Mouse (Mus musculus): ENCODE measurements at regions not wholly inside any gene's neighbourhood (a gene's known extent, or its start where the extent isn't known, plus 50 kb on each side); places are given as distances from the start of the nearest gene placed in this dataset.

GRCm38 (mm10) chr4:55711500-55712341, 179.5 kb upstream of the Klf4 start:
- Histone ChIP-seq H3K9ac (ENCODE audit: insufficient read depth, low read depth, low read length, poor library complexity, severe bottlenecking) (no peak overlapping the region), H3K4me3 (ENCODE audit: insufficient read depth in 1 of 2, low read depth in 1 of 2, low read length in 2 of 2, poor library complexity in 1 of 2, severe bottlenecking in 1 of 2) (no peak overlapping the region), H3K9me3 (ENCODE audit: control insufficient read depth, insufficient read depth, low read depth, low read length) (no peaks in the 10 kb centered on the region), H3K36me3 (ENCODE audit: control insufficient read depth, insufficient read depth, low read length, poor library complexity, severe bottlenecking) (no peaks in the 10 kb centered on the region), H3K4me1 (ENCODE audit: control insufficient read depth in 2 of 2, insufficient read depth in 2 of 2, low read length in 2 of 2, poor library complexity in 1 of 2) (no peaks in the 10 kb centered on the region), H3K27ac (ENCODE audit: insufficient read depth, low read depth, low read length, poor library complexity, severe bottlenecking) (no peak overlapping the region)
- DNase-seq (ENCODE audit: low read depth, low spot score) = no peak
- in situ Hi-C loops (cut with MboI; ENCODE audit: low sequenced_read_pairs in 2 of 2, unreplicated experiment in 2 of 2) = no loop called here
- TF ChIP-seq CHD2 (IDR thresholded peaks at IDR 0.05; ENCODE audit: low read depth, low read length) (no peak), ZC3H11A (IDR thresholded peaks at IDR 0.05; ENCODE audit: borderline replicate concordance, low read depth, low read length) (no peak), ZNF384 (IDR thresholded peaks at IDR 0.05; ENCODE audit: low read depth, low read length) (no peak), HCFC1 (IDR thresholded peaks at IDR 0.05; ENCODE audit: borderline replicate concordance, insufficient read depth, low read length) (no peak), MAFK (IDR thresholded peaks at IDR 0.05; ENCODE audit: insufficient read depth, low read depth, low read length) (no peak)

GRCm38 (mm10) chr4:55710476-55710875, 178.2 kb upstream of the Klf4 start:
- H3K4me3 ChIP-seq (ENCODE audit: insufficient read depth in 1 of 2, low read depth in 1 of 2, low read length in 2 of 2, poor library complexity in 1 of 2, severe bottlenecking in 1 of 2) = no peak overlapping the region
- no peaks in the 10 kb centered on the region for H3K9me3 ChIP-seq (ENCODE audit: control insufficient read depth, insufficient read depth, low read depth, low read length)
- no peak overlapping the region for H3K27ac ChIP-seq (ENCODE audit: insufficient read depth, low read depth, low read length, poor library complexity, severe bottlenecking)
- in situ Hi-C loops (cut with MboI; ENCODE audit: low sequenced_read_pairs in 2 of 2, unreplicated experiment in 2 of 2) = no loop called here
- no peaks in the 10 kb centered on the region for H3K4me1 ChIP-seq (ENCODE audit: control insufficient read depth in 2 of 2, insufficient read depth in 2 of 2, low read length in 2 of 2, poor library complexity in 1 of 2)
- TF ChIP-seq CHD2 (IDR thresholded peaks at IDR 0.05; ENCODE audit: low read depth, low read length) (no peak), HCFC1 (IDR thresholded peaks at IDR 0.05; ENCODE audit: borderline replicate concordance, insufficient read depth, low read length) (no peak), MAFK (IDR thresholded peaks at IDR 0.05; ENCODE audit: insufficient read depth, low read depth, low read length) (no peak), ZC3H11A (IDR thresholded peaks at IDR 0.05; ENCODE audit: borderline replicate concordance, low read depth, low read length) (no peak), ZNF384 (IDR thresholded peaks at IDR 0.05; ENCODE audit: low read depth, low read length) (no peak)
- H3K9ac ChIP-seq (ENCODE audit: insufficient read depth, low read depth, low read length, poor library complexity, severe bottlenecking) = no peak overlapping the region
- no peak for DNase-seq (ENCODE audit: low read depth, low spot score)
- H3K36me3 ChIP-seq (ENCODE audit: control insufficient read depth, insufficient read depth, low read length, poor library complexity, severe bottlenecking) = no peaks in the 10 kb centered on the region

- Histone ChIP-seq H3K9me3 (ENCODE audit: control insufficient read depth, insufficient read depth, low read depth, low read length) (no peaks in the 10 kb centered on the region), H3K36me3 (ENCODE audit: control insufficient read depth, insufficient read depth, low read length, poor library complexity, severe bottlenecking) (no peaks in the 10 kb centered on the region), H3K4me1 (ENCODE audit: control insufficient read depth in 2 of 2, insufficient read depth in 2 of 2, low read length in 2 of 2, poor library complexity in 1 of 2) (no peaks in the 10 kb centered on the region), H3K9ac (ENCODE audit: insufficient read depth, low read depth, low read length, poor library complexity, severe bottlenecking) (no peak overlapping the region), H3K27ac (ENCODE audit: insufficient read depth, low read depth, low read length, poor library complexity, severe bottlenecking) (no peak overlapping the region), H3K4me3 (ENCODE audit: insufficient read depth in 1 of 2, low read depth in 1 of 2, low read length in 2 of 2, poor library complexity in 1 of 2, severe bottlenecking in 1 of 2) (no peak overlapping the region)
- in situ Hi-C loops (cut with MboI; ENCODE audit: low sequenced_read_pairs in 2 of 2, unreplicated experiment in 2 of 2) = no loop called here
- TF ChIP-seq MAFK (IDR thresholded peaks at IDR 0.05; ENCODE audit: insufficient read depth, low read depth, low read length) (no peak), ZNF384 (IDR thresholded peaks at IDR 0.05; ENCODE audit: low read depth, low read length) (no peak), ZC3H11A (IDR thresholded peaks at IDR 0.05; ENCODE audit: borderline replicate concordance, low read depth, low read length) (no peak), HCFC1 (IDR thresholded peaks at IDR 0.05; ENCODE audit: borderline replicate concordance, insufficient read depth, low read length) (no peak), CHD2 (IDR thresholded peaks at IDR 0.05; ENCODE audit: low read depth, low read length) (no peak)
- DNase-seq (ENCODE audit: low read depth, low spot score) = no peak
Observed at GRCm38 (mm10) chr4:55708808-55709207, 176.5 kb upstream of the Klf4 start.

GRCm38 (mm10) chr4:55707916-55708315, 175.7 kb upstream of the Klf4 start:
- in situ Hi-C loops (cut with MboI; ENCODE audit: low sequenced_read_pairs in 2 of 2, unreplicated experiment in 2 of 2) = no loop called here
- H3K27ac ChIP-seq (ENCODE audit: insufficient read depth, low read depth, low read length, poor library complexity, severe bottlenecking) = no peak overlapping the region

More at GRCm38 (mm10) chr4:55707916-55708315, 175.7 kb upstream of the Klf4 start:
- H3K4me3 ChIP-seq (ENCODE audit: insufficient read depth in 1 of 2, low read depth in 1 of 2, low read length in 2 of 2, poor library complexity in 1 of 2, severe bottlenecking in 1 of 2) = no peak overlapping the region
- no peaks in the 10 kb centered on the region for H3K4me1 ChIP-seq (ENCODE audit: control insufficient read depth in 2 of 2, insufficient read depth in 2 of 2, low read length in 2 of 2, poor library complexity in 1 of 2)
- no peaks in the 10 kb centered on the region for H3K36me3 ChIP-seq (ENCODE audit: control insufficient read depth, insufficient read depth, low read length, poor library complexity, severe bottlenecking)
- DNase-seq (ENCODE audit: low read depth, low spot score) = no peak
- TF ChIP-seq MAFK (IDR thresholded peaks at IDR 0.05; ENCODE audit: insufficient read depth, low read depth, low read length) (no peak), CHD2 (IDR thresholded peaks at IDR 0.05; ENCODE audit: low read depth, low read length) (no peak)
- H3K9ac ChIP-seq (ENCODE audit: insufficient read depth, low read depth, low read length, poor library complexity, severe bottlenecking) = no peak overlapping the region
- no peaks in the 10 kb centered on the region for H3K9me3 ChIP-seq (ENCODE audit: control insufficient read depth, insufficient read depth, low read depth, low read length)
